32 mouse cellular contexts compared by ENCODE assay signal in genomic region chr11:110935699-110936098, GRCm38 (mm10). TPM values are rescaled to one million over a fixed set of nuclear protein-coding genes. Genes with fewer than 3 reads are reported as not detected.
DNase-seq lines count a peak whose midpoint lies in the region; ATAC-seq and TF ChIP-seq lines count a peak whose summit lies in the region.
"Had no signal": no experiment of that assay in that cellular context is flagged by ENCODE, and none has a peak within 500 bp of the region (broad histone marks: within the 10 kb centered on the region; RNA-seq: fewer than 3 reads in every experiment).

No protein-coding gene starts in this region.

- no peaks in the 10 kb centered on the region for H3K27me3 ChIP-seq in forebrain, postnatal 0 days (ENCODE audit: insufficient read depth, low read length)
- no peaks in the 10 kb centered on the region for H3K27me3 ChIP-seq in forebrain, embryonic 10.5 days (ENCODE audit: poor library complexity, severe bottlenecking)
- H3K27me3 ChIP-seq: embryonic facial prominence, embryonic 12.5 days; forebrain, embryonic 13.5 days; heart, embryonic 12.5 days; intestine, embryonic 15.5 days; midbrain, embryonic 12.5 days; neural tube, embryonic 15.5 days; stomach, embryonic 15.5 days had no signal

- 33% methylated on average over 3 of the region's 3 CpGs for WGBS in forebrain, postnatal 0 days
- WGBS in forebrain, embryonic 10.5 days, result 90% methylated on average over 3 of the region's 3 CpGs

- no peaks in the 10 kb centered on the region for H3K9me3 ChIP-seq in forebrain, postnatal 0 days (ENCODE audit: low read length)
- H3K9me3 ChIP-seq in forebrain, embryonic 10.5 days, result no peaks in the 10 kb centered on the region
- H3K9me3 ChIP-seq: embryonic facial prominence, embryonic 12.5 days; forebrain, embryonic 13.5 days; heart, embryonic 12.5 days; hindbrain, embryonic 10.5 days; intestine, embryonic 15.5 days; midbrain, embryonic 12.5 days; neural tube, embryonic 15.5 days; stomach, embryonic 15.5 days had no signal

- DNase-seq in forebrain, postnatal 0 days, result peak; percentile 30
- DNase-seq in forebrain, embryonic 10.5 days (ENCODE audit: extremely low spot score, low spot score), result no peak
- DNase-seq in left cerebral cortex, postnatal 25 days (ENCODE audit: low spot score in 2 of 2), result peak; percentile 16 to 70
- DNase-seq in left cerebral cortex, adult 11 months (ENCODE audit: low spot score), result no peak
- peak; percentile 59 for DNase-seq in 3T3-L1 (ENCODE audit: low read depth, low spot score)
- DNase-seq in brain, embryonic 14.5 days (ENCODE audit: low read depth), result peak; percentile 42
- DNase-seq in urinary bladder, postnatal 25 days (ENCODE audit: low spot score), result no peak
- DNase-seq: adrenal gland, adult 2 months; cerebellum, adult 18-20 months; cerebellum, postnatal 14 days; gastrocnemius, postnatal 10 days; heart, adult 11 months; heart, postnatal 10 days; kidney, adult 8-10 months; kidney, postnatal 10 days; liver, postnatal 0 days; lung, postnatal 14 days; thymus, adult 18-20 months; thymus, postnatal 4 days had no signal

- no peaks in the 10 kb centered on the region for H3K36me3 ChIP-seq in forebrain, postnatal 0 days (ENCODE audit: insufficient read depth)
- H3K36me3 ChIP-seq in forebrain, embryonic 10.5 days (replicated peaks), result no peaks in the 10 kb centered on the region
- H3K36me3 ChIP-seq: embryonic facial prominence, embryonic 12.5 days; heart, embryonic 12.5 days; hindbrain, embryonic 10.5 days; intestine, embryonic 15.5 days; midbrain, embryonic 12.5 days; neural tube, embryonic 15.5 days; stomach, embryonic 15.5 days had no signal

- TF ChIP-seq CTCF in forebrain, postnatal 0 days (IDR thresholded peaks at IDR 0.05; ENCODE audit: low read depth), result no peak
- TF ChIP-seq CTCF in brain, embryonic 14.5 days (IDR thresholded peaks at IDR 0.05; ENCODE audit: borderline replicate concordance, extremely low read depth, insufficient read depth, insufficient read length), result no peak

- intact Hi-C loops in left cerebral cortex, postnatal 25 days (cut with DNase I), result no loop called here

- no peak for TF ChIP-seq POLR2A in brain, embryonic 14.5 days (IDR thresholded peaks at IDR 0.05; ENCODE audit: borderline replicate concordance, extremely low read depth, insufficient read depth, insufficient read length, poor library complexity, severe bottlenecking)

- no peak overlapping the region for H3K4me2 ChIP-seq in forebrain, postnatal 0 days (ENCODE audit: low read depth)
- H3K4me2 ChIP-seq: embryonic facial prominence, embryonic 12.5 days; forebrain, embryonic 13.5 days; heart, embryonic 12.5 days; intestine, embryonic 15.5 days; liver, embryonic 11.5 days; midbrain, embryonic 12.5 days; neural tube, embryonic 15.5 days; stomach, embryonic 15.5 days had no signal

- H3K4me1 ChIP-seq in forebrain, postnatal 0 days (ENCODE audit: insufficient read depth), result 0 out of 2 replicates have a peak, but pooled peaks cover 2% of the 10 kb centered on the region
- no peaks in the 10 kb centered on the region for H3K4me1 ChIP-seq in forebrain, embryonic 10.5 days
- H3K4me1 ChIP-seq: embryonic facial prominence, embryonic 12.5 days; forebrain, embryonic 13.5 days; heart, embryonic 12.5 days; hindbrain, embryonic 10.5 days; intestine, embryonic 15.5 days; midbrain, embryonic 12.5 days; neural tube, embryonic 15.5 days; stomach, embryonic 15.5 days had no signal

- H3K9ac ChIP-seq in forebrain, postnatal 0 days, result no peak overlapping the region
- H3K9ac ChIP-seq: embryonic facial prominence, embryonic 12.5 days; forebrain, embryonic 13.5 days; heart, embryonic 12.5 days; intestine, embryonic 15.5 days; liver, postnatal 0 days; midbrain, embryonic 12.5 days; neural tube, embryonic 15.5 days; stomach, embryonic 15.5 days had no signal

- ATAC-seq in forebrain, postnatal 0 days, result no peak
- ATAC-seq: forebrain, embryonic 13.5 days; hindbrain, embryonic 16.5 days; intestine, embryonic 15.5 days; liver, postnatal 0 days had no signal

- no peak overlapping the region for H3K27ac ChIP-seq in forebrain, postnatal 0 days (ENCODE audit: low read depth, low read length)
- H3K27ac ChIP-seq in forebrain, embryonic 10.5 days, result no peak overlapping the region
- H3K27ac ChIP-seq: embryonic facial prominence, embryonic 12.5 days; forebrain, embryonic 13.5 days; hindbrain, embryonic 10.5 days; intestine, embryonic 15.5 days; midbrain, embryonic 12.5 days; neural tube, embryonic 15.5 days; stomach, embryonic 15.5 days had no signal

- no peak overlapping the region for H3K4me3 ChIP-seq in forebrain, postnatal 0 days (ENCODE audit: low read depth, low read length)
- H3K4me3 ChIP-seq in forebrain, embryonic 10.5 days, result no peak overlapping the region
- H3K4me3 ChIP-seq: embryonic facial prominence, embryonic 12.5 days; erythroblast, embryonic 14.5 days; forebrain, embryonic 13.5 days; heart, embryonic 12.5 days; hindbrain, embryonic 10.5 days; intestine, embryonic 15.5 days; midbrain, embryonic 12.5 days; neural tube, embryonic 15.5 days; stomach, embryonic 15.5 days had no signal

RNA-seq across cellular contexts. Expression of gene Kcnj16, which starts 32.1 kb away (rescaled TPM):
- 1.8 and 3.1 TPM in 2 replicates for total RNA-seq in forebrain, postnatal 0 days (2014; rRNA removed)
- 1.2 and 1.4 TPM in 2 replicates for polyA plus RNA-seq in forebrain, postnatal 0 days (2015; fragmentation: Nextera tagmentation; extraction: Ambion mirVana)
- 0.07 and 0.14 TPM in 2 replicates for polyA plus RNA-seq in forebrain, embryonic 10.5 days (2016; fragmentation: Nextera tagmentation; extraction: Ambion mirVana)
- total RNA-seq in left cerebral cortex, postnatal 25 days (2021), result 10 to 100 TPM; 26.3 to 32.6 TPM
- 0.37 and 0.98 TPM in 2 replicates for polyA plus RNA-seq in brain, embryonic 14.5 days (2012; rRNA removed)
- total RNA-seq: adrenal gland, adult 2 months; ES-E14; heart, postnatal 10 days; megakaryocyte progenitor cell, adult 5-6 weeks had no signal
- polyA plus RNA-seq: adrenal gland, adult 2 months; erythroblast, embryonic 14.5 days; forebrain, embryonic 13.5 days; heart, embryonic 12.5 days; hindbrain, embryonic 10.5 days had no signal

Comparison
In these comparisons a context has a peak if more than half of its experiments do, and no peak if none do; other contexts are left out.
1. DNase-seq: peak in forebrain, postnatal 0 days (single experiment), left cerebral cortex, postnatal 25 days (2 of 2), 3T3-L1 (single experiment) and brain, embryonic 14.5 days (single experiment); none in forebrain, embryonic 10.5 days (single experiment), left cerebral cortex, adult 11 months (single experiment) and urinary bladder, postnatal 25 days (single experiment).